ENCODE assay signal across 8 mouse cellular contexts in genomic region chr8:105606189-105607023, GRCm38 (mm10). TPM values are rescaled to one million over a fixed set of nuclear protein-coding genes. Genes with fewer than 3 reads are reported as not detected.
DNase-seq lines count a peak whose midpoint lies in the region; ATAC-seq and TF ChIP-seq lines count a peak whose summit lies in the region.

No protein-coding gene starts in this region.

- peaks cover 9 to 54% of the 10 kb centered on the region in 2 experiments for H3K36me3 ChIP-seq in MEL (ENCODE audit: control insufficient read depth in 1 of 2, insufficient read depth in 2 of 2, low read length in 2 of 2)
- H3K36me3 ChIP-seq in hindbrain, embryonic 10.5 days = peaks cover 7% of the 10 kb centered on the region; the same call in 1 of the 2 replicates
- H3K36me3 ChIP-seq in lung, postnatal 0 days (ENCODE audit: insufficient read depth, low read length) = no peaks in the 10 kb centered on the region

- peak overlapping the region; percentile 81 to 96 for H3K4me3 ChIP-seq in MEL (ENCODE audit: control insufficient read depth in 1 of 2, insufficient read depth in 1 of 2, low read depth in 2 of 2, low read length in 2 of 2)
- H3K4me3 ChIP-seq in hindbrain, embryonic 10.5 days = peak overlapping the region; percentile 89
- peak overlapping the region; percentile 72 for H3K4me3 ChIP-seq in lung, postnatal 0 days (ENCODE audit: low read depth, low read length)

- TF ChIP-seq EP300 in MEL (IDR thresholded peaks at IDR 0.05; ENCODE audit: low read depth in 1 of 2, low read length in 2 of 2) = no peak
- peak; percentile 60; the same call in 1 of the 2 replicates for TF ChIP-seq EP300 in lung, postnatal 0 days (IDR thresholded peaks at IDR 0.05)

- no peak for TF ChIP-seq CTCF in MEL (IDR thresholded peaks at IDR 0.05 in 2 of 3, conservative IDR thresholded peaks at IDR 0.05 in 1 of 3; ENCODE audit: control insufficient read depth in 1 of 3, insufficient read depth in 1 of 3, low read depth in 2 of 3, low read length in 3 of 3, poor library complexity in 1 of 3, severe bottlenecking in 1 of 3)
- TF ChIP-seq CTCF in lung, postnatal 0 days (IDR thresholded peaks at IDR 0.05) = 0 out of 2 replicates have a peak, but pooled peaks have one; percentile 3

- H3K79me2 ChIP-seq in MEL (ENCODE audit: control insufficient read depth, insufficient read depth, low read length, poor library complexity) = peaks cover 55% of the 10 kb centered on the region

- ATAC-seq in frontal cortex, adult (ENCODE audit: low TSS enrichment) = peak; percentile 46
- peak; percentile 88 for ATAC-seq in lung, postnatal 0 days

- DNase-seq in MEL (ENCODE audit: low read depth, low spot score) = peak; percentile 86
- DNase-seq in cerebellum, adult 9-10 months = peak; percentile 81
- DNase-seq in hindbrain, embryonic 10.5 days (ENCODE audit: low spot score) = peak; percentile 88
- DNase-seq in layer of hippocampus, postnatal 14 days (ENCODE audit: low spot score in 2 of 2) = peak; percentile 84 to 90
- DNase-seq in lung, postnatal 0 days (ENCODE audit: low spot score) = peak; percentile 97
- peak; percentile 52 for DNase-seq in ovary, postnatal 10 days (ENCODE audit: low spot score)
- DNase-seq in thymus, postnatal 14 days = peak; percentile 90

- H3K27ac ChIP-seq in MEL (ENCODE audit: control insufficient read depth, low read depth, low read length) = peak overlapping the region; percentile 94
- H3K27ac ChIP-seq in hindbrain, embryonic 10.5 days = peak overlapping the region; percentile 93
- H3K27ac ChIP-seq in lung, postnatal 0 days (ENCODE audit: low read length) = peak overlapping the region; percentile 92

- TF ChIP-seq RAD21 in MEL (IDR thresholded peaks at IDR 0.05; ENCODE audit: low read depth, low read length) = no peak

- H3K4me1 ChIP-seq in MEL (ENCODE audit: control insufficient read depth in 1 of 2, insufficient read depth in 2 of 2, low read length in 2 of 2) = peaks cover 21 to 55% of the 10 kb centered on the region in 2 experiments
- peaks cover 36% of the 10 kb centered on the region for H3K4me1 ChIP-seq in hindbrain, embryonic 10.5 days (replicated peaks)
- 0 out of 2 replicates have a peak, but pooled peaks cover 4% of the 10 kb centered on the region for H3K4me1 ChIP-seq in lung, postnatal 0 days (ENCODE audit: insufficient read depth, low read depth, low read length)

- peak overlapping the region; percentile 92 for H3K9ac ChIP-seq in MEL (ENCODE audit: control insufficient read depth, low read depth, low read length, poor library complexity, severe bottlenecking)
- H3K9ac ChIP-seq in lung, postnatal 0 days (replicated peaks; ENCODE audit: low read depth) = peak overlapping the region; percentile 90

- no peaks in the 10 kb centered on the region for H3K27me3 ChIP-seq in MEL (ENCODE audit: control insufficient read depth in 1 of 2, insufficient read depth in 2 of 2, low read length in 2 of 2)
- H3K27me3 ChIP-seq in hindbrain, embryonic 10.5 days (ENCODE audit: insufficient read depth, poor library complexity, severe bottlenecking) = peaks cover 16% of the 10 kb centered on the region
- no peaks in the 10 kb centered on the region for H3K27me3 ChIP-seq in lung, postnatal 0 days (replicated peaks; ENCODE audit: insufficient read depth, low read length)

- TF ChIP-seq POLR2A in MEL (IDR thresholded peaks at IDR 0.05; ENCODE audit: control insufficient read depth in 1 of 2, insufficient read depth in 1 of 2, low read depth in 1 of 2, low read length in 2 of 2, poor library complexity in 1 of 2) = 0 out of 4 replicates have a peak, but pooled peaks have one; percentile 16 to 22

- 2% methylated on average over 30 of the region's 30 CpGs for WGBS in hindbrain, embryonic 10.5 days
- 4% methylated on average over 29 of the region's 30 CpGs for WGBS in lung, postnatal 0 days

- peak overlapping the region; percentile 71 for H3K4me2 ChIP-seq in lung, postnatal 0 days (replicated peaks; ENCODE audit: low read depth, low read length)

- H3K9me3 ChIP-seq in MEL (replicated peaks; ENCODE audit: insufficient read depth, low read length) = no peaks in the 10 kb centered on the region
- no peaks in the 10 kb centered on the region for H3K9me3 ChIP-seq in hindbrain, embryonic 10.5 days
- H3K9me3 ChIP-seq in lung, postnatal 0 days (ENCODE audit: low read length) = no peaks in the 10 kb centered on the region

TF ChIP-seq in MEL, 35 proteins besides CTCF, POLR2A, EP300 and RAD21:
- TF ChIP-seq ELF1 (IDR thresholded peaks at IDR 0.05; ENCODE audit: low read depth, low read length) (0 out of 2 replicates have a peak, but pooled peaks have one; percentile 5), ETS1 (IDR thresholded peaks at IDR 0.05; ENCODE audit: low read depth, low read length) (peak; percentile 18; the same call in 1 of the 2 replicates), MEF2A (IDR thresholded peaks at IDR 0.05; ENCODE audit: extremely low read depth, insufficient replicate concordance, low read depth, low read length, poor library complexity, severe bottlenecking) (no peak), TCF12 (IDR thresholded peaks at IDR 0.05; ENCODE audit: low read depth, low read length) (0 out of 2 replicates have a peak, but pooled peaks have one; percentile 16), NELFE (IDR thresholded peaks at IDR 0.05; ENCODE audit: low read depth, low read length) (no peak), USF1 (IDR thresholded peaks at IDR 0.05; ENCODE audit: low read depth, low read length) (0 out of 2 replicates have a peak, but pooled peaks have one; percentile 20), CHD1 (IDR thresholded peaks at IDR 0.05; ENCODE audit: low read depth, low read length) (no peak), MAZ (IDR thresholded peaks at IDR 0.05; ENCODE audit: low read depth, low read length) (peak; percentile 90), ZC3H11A (IDR thresholded peaks at IDR 0.05; ENCODE audit: low read depth, low read length) (no peak), TBP (IDR thresholded peaks at IDR 0.05; ENCODE audit: low read depth, low read length) (0 out of 2 replicates have a peak, but pooled peaks have one; percentile 20), SIN3A (IDR thresholded peaks at IDR 0.05; ENCODE audit: low read length) (peak; percentile 78), GABPA (IDR thresholded peaks at IDR 0.05; ENCODE audit: low read depth, low read length) (no peak), MYC (IDR thresholded peaks at IDR 0.05; ENCODE audit: low read depth, low read length) (peak; percentile 44; the same call in 1 of the 2 replicates), MXI1 (IDR thresholded peaks at IDR 0.05; ENCODE audit: low read depth, low read length) (peak; percentile 77), USF2 (IDR thresholded peaks at IDR 0.05; ENCODE audit: borderline replicate concordance in 1 of 2, insufficient read depth in 1 of 2, low read depth in 1 of 2, low read length in 2 of 2) (no peak)

RNA-seq across cellular contexts. Expression of gene Ripor1, which starts 1.4 kb away (rescaled TPM):
- total RNA-seq in MEL (2012; rRNA removed) = 15.7 and 16.6 TPM in 2 replicates
- 100 to 1,000 TPM in 1 of 2 experiments, not detected in 1; 120 TPM for polyA plus RNA-seq in MEL (2012; ENCODE audit: insufficient read depth in 1 of 2, insufficient read length in 2 of 2, low read depth in 1 of 2, low replicate concordance in 2 of 2, missing spikeins in 1 of 2)
- 17.7 and 23.7 TPM in 2 replicates for polyA plus RNA-seq in hindbrain, embryonic 10.5 days (2016; fragmentation: Nextera tagmentation; extraction: Ambion mirVana)
- total RNA-seq in layer of hippocampus, postnatal 14 days (2021) = 10 to 100 TPM; 81.6 to 86.9 TPM
- 25.5 and 28.5 TPM in 2 replicates for polyA plus RNA-seq in lung, postnatal 0 days (2015; fragmentation: Nextera tagmentation; extraction: Ambion mirVana)

RNA-seq across cellular contexts. Expression of gene Ctcf, which starts 30.0 kb away (rescaled TPM):
- 36.4 and 40.7 TPM in 2 replicates for total RNA-seq in MEL (2012; rRNA removed)
- polyA plus RNA-seq in MEL (2012; ENCODE audit: insufficient read depth in 1 of 2, insufficient read length in 2 of 2, low read depth in 1 of 2, low replicate concordance in 2 of 2, missing spikeins in 1 of 2) = 100 to 1,000 TPM in 1 of 2 experiments, 10 to 100 TPM in 1; 87.1 to 670 TPM
- polyA plus RNA-seq in hindbrain, embryonic 10.5 days (2016; fragmentation: Nextera tagmentation; extraction: Ambion mirVana) = 102 and 138 TPM in 2 replicates
- total RNA-seq in layer of hippocampus, postnatal 14 days (2021) = 10 to 100 TPM; 60.4 to 64.1 TPM
- polyA plus RNA-seq in lung, postnatal 0 days (2015; fragmentation: Nextera tagmentation; extraction: Ambion mirVana) = 71.3 and 73.6 TPM in 2 replicates

RNA-seq across cellular contexts. Expression of gene Agrp, which starts 30.8 kb away (rescaled TPM):
- total RNA-seq in MEL (2012; rRNA removed) = not detected in 2 replicates
- under 1 TPM in 1 of 2 experiments, not detected in 1; 0.63 TPM for polyA plus RNA-seq in MEL (2012; ENCODE audit: insufficient read depth in 1 of 2, insufficient read length in 2 of 2, low read depth in 1 of 2, low replicate concordance in 2 of 2, missing spikeins in 1 of 2)
- 0.61 and 0.73 TPM in 2 replicates for polyA plus RNA-seq in hindbrain, embryonic 10.5 days (2016; fragmentation: Nextera tagmentation; extraction: Ambion mirVana)
- total RNA-seq in layer of hippocampus, postnatal 14 days (2021) = not detected
- polyA plus RNA-seq in lung, postnatal 0 days (2015; fragmentation: Nextera tagmentation; extraction: Ambion mirVana) = 0.44 and 0.75 TPM in 2 replicates

RNA-seq across cellular contexts. Expression of gene Atp6v0d1, which starts 40.6 kb away (rescaled TPM):
- 43.0 and 51.1 TPM in 2 replicates for total RNA-seq in MEL (2012; rRNA removed)
- 10 to 100 TPM in 1 of 2 experiments, not detected in 1; 83.8 TPM for polyA plus RNA-seq in MEL (2012; ENCODE audit: insufficient read depth in 1 of 2, insufficient read length in 2 of 2, low read depth in 1 of 2, low replicate concordance in 2 of 2, missing spikeins in 1 of 2)
- polyA plus RNA-seq in hindbrain, embryonic 10.5 days (2016; fragmentation: Nextera tagmentation; extraction: Ambion mirVana) = 90.8 and 119 TPM in 2 replicates
- 100 to 1,000 TPM; 321 to 323 TPM for total RNA-seq in layer of hippocampus, postnatal 14 days (2021)
- 141 and 146 TPM in 2 replicates for polyA plus RNA-seq in lung, postnatal 0 days (2015; fragmentation: Nextera tagmentation; extraction: Ambion mirVana)

Comparison
In these comparisons a context has a peak if more than half of its experiments do, and no peak if none do; other contexts are left out.
1. Peak in every context shown above with its lines: DNase-seq, ATAC-seq, H3K4me3 ChIP-seq and H3K27ac ChIP-seq.